Mouse (Mus musculus) heart, postnatal 14 days (tissue): ENCODE data around the gene Spon1. TPM values are rescaled to one million over a fixed set of nuclear protein-coding genes. Genes with fewer than 3 reads are reported as not detected.

Source experiments
- DNase-seq, 2 experiments: peaks; one replicate each; pipeline ENCODE4 v3.0.0; 2021 to 2022
- intact Hi-C: fragments of 180-260 bp; cut with DNase I; formaldehyde crosslinking; loops from one replicate; pipeline ENCODE4 v1.15.1; 2025
- total RNA-seq, 2 experiments: library from RNA; stranded (reverse); gene quantifications; 2 replicates each; pipeline ENCODE4 v1.2.3; 2021

Gene Spon1
- total RNA-seq, 2 experiments from 2014 or later, result 9.0 to 13.1 TPM

DNA sequence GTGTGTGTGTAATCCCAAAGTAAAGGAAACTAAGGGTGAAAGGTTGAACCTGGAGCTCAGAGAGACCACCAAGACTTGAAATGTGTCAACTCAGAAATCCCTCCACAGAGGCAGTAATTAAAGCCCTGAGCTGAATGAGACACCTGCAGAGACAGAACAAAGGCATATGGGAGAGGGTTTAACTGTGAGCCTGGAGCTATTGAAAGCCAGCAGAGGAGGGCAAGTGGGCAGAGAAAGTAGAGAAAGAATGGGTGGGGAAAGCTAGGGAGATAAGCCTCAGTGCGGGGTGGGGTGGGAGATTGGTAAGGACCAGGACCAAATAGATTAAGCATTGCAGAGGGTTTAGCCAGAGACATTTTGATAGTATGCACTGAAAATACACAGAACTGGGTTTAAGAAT, 60.7 kb downstream of the Spon1 start:
- DNase-seq, result no peak
- intact Hi-C loops, result no loop called here

DNA sequence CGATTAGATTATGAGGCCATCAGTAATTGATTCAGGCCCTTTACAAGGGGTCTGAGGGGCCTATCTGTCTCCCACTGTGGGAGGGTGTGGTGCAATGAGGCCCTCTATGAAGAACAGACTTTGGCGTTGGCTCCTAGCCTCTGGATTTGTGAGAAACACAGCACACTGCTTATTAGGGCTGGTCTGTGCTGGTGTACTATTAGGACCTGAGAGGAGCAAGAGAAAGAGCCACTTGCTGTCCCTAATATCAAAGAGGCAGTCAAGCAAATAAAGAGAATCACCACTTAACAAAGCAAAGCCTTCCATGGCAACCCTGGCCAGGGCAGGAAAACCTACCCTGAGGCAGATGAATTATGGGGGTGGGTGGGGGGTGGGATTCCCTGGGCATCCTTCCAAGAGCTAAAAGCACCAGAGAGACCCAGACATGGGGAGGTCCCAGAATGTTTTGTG, 62.3 kb downstream of the Spon1 start:
- no peak for DNase-seq
- intact Hi-C loops, result no loop called here

DNA sequence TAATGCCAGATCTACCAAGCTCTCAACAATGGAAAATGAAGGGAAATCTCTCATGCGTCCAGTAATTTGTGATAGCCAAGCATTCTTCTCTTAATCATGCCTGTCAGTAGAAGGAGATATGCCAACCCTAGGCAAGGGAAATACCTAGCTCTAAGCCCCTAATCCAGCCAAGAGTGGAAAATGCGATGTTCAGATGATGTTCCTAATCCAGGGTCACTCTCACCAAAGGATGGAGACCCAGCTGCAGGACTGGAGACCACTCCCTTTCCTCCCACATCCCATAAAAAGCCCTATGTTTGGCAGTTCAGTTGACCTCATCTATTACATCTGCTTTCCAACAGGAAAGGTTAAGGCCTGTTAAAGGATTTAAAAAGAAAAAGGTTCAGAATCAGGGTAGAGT, 62.8 kb downstream of the Spon1 start:
- no peak for DNase-seq
- intact Hi-C loops, result no loop called here

DNA sequence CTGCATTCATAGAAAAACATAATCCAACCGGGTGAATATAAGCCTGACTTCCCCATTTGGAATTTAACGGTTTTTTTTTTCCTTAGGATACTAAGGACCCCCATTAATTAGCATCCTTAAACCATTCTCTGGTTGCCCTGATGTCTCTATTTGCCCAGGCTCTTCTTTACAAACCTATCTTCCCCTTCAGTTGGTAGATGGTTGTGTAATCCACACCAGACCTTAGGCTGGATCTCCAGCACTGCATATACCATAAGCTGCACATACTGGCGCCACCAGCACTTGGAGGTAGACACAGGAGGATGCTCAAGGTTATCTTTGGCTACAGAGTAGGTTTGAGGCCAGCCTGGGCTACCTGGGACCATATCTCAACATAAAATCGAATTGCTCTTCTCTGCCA, 71.4 kb downstream of the Spon1 start:
- DNase-seq, result no peak
- intact Hi-C loops, result loop anchor here (10.0 kb wide), 1 partner anchor 762 kb away; no protein-coding TSS in a partner anchor

DNA sequence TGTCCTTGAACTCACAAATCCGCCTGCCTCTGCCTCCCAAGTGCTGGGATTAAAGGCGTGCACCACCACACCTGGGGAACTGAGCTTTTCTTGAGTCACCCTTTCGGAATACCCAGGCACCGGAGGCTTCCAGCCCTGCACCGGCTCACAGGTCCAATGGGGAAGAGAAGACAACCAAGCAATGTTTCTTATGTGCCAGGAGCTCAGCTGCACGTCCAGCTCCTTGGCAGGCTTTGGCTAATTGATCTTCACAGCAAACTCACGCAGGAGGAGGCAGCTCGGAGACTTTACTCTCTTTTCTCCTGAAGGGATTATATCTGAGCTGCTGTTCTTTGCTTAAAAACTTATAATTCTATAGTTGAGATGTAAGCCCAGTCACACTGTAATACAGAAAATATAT, 73.6 kb downstream of the Spon1 start:
- no peak for DNase-seq

DNA sequence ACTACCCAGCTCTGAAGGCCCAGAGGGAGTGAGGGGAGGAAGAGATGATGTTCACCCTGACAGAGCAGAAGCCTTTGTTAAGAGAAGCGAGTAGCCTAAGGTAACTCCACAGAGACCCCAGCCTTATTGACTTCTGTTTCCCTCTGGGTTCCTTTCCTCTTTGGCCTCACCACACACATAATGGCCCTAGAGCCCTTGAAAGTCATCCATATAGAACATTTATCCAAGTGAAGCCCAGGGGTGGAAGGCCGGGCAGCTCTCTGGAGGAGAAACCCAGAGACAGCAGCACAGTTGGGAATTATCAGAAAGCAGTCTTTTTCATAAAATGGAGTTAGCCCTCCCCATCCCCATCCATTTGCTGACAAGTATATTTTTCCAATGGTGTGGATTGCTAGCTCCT, 75.7 kb downstream of the Spon1 start:
- intact Hi-C loops, result no loop called here

More for the DNA sequence above, 73.6 kb downstream of the Spon1 start:
- intact Hi-C loops, result loop anchor here (10.0 kb wide), 1 partner anchor 765 kb away; no protein-coding TSS in a partner anchor

DNA sequence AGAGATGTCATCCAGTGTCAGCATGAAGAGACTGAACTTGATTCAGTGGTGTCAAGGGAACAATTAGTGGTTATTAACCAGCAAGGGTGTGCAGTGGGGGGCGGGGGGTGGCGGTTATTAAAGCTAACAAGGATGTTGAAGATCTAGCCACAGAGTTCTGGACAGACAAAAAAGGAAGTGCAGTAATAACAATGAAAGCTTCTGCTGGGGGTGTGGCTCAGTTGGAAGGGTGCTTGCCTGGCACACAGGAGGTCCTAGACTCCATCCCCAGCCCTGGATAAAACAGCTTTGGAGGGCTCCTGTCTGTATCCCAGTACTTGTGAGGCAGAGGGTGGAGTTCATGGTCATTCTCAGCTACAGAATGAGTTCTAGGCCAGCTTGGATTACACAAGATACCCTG, 77.4 kb downstream of the Spon1 start:
- intact Hi-C loops, result no loop called here
- DNase-seq, result no peak

More for the DNA sequence above, 75.7 kb downstream of the Spon1 start:
- no peak for DNase-seq

DNA sequence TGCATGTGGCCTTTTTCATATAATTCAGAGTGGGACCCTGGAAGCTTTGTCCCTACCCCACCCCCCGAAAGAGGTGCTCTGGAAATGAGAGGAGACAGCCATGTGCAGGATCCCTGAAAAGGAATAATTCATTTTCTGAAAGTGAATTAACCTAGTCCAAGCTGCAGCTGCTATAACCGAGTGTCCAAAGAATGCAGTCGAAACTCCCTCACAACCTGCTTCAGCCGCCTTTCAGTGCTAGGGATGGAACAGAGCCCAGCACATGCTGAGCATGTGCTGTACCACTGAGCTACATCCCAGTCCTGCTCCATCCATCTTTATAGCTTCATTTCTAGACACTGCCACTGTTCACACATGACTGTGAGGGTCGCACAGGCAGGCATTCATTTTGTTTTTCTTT, 79.4 kb downstream of the Spon1 start:
- no peak for DNase-seq
- intact Hi-C loops, result no loop called here

DNA sequence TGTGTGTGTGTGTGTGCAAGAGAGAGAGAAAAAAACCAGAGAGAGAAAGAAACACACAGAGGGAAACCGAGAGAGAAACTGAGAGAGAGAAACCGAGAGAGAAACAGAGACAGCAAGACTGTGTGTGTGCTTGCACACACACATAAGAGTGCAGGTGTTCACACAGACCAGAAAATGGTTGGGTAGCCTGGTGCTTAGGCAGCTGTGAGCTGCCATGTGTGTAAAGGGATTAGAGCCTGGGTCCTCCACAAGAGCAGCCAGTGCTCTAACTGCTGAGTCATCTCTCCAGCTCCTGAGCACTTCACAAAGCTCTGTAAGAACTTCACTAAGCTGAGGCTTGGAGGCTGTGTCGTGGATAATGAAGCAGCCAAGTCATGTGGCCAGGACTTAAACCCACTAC, 80.8 kb downstream of the Spon1 start:
- no peak for DNase-seq
- intact Hi-C loops, result no loop called here

DNA sequence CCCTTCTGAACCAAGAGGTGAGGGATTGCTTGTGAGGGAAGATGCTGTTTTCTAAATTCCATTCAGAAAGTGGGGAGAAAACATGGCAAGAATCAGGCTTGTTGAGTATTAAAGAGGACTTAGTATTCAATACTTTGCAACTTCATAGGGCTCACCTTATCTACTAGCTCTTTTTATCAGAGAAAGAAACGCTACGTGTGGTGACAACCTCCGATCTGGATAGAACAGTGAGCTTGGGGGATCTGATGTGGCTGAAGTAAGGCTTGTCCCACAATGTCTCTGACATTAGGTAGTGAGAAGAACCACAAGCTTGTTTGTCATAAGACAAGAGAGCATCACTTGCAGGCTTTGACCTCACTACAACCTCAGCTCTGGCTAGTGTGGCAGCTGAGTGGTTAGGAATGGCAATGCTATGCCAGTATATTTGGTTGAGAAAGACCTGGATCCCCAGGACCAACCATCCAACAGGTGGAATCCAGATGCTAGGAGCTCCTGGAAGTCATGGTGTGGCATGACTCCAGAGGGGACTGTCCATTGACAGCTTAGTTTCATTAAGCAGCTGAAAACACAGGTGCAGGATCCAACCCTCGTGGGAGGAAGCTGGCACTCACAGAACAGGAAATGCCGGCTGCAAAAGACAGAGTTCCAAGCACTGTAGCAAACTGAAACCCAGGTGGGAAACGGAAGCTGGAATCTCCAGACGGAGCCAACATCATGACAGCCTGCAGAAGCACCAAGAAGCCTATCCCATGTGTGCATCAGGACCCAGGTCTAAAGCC, 81.4 kb downstream of the Spon1 start:
- DNase-seq, result peak; percentile 10 to 18
- intact Hi-C loops, result no loop called here

DNA sequence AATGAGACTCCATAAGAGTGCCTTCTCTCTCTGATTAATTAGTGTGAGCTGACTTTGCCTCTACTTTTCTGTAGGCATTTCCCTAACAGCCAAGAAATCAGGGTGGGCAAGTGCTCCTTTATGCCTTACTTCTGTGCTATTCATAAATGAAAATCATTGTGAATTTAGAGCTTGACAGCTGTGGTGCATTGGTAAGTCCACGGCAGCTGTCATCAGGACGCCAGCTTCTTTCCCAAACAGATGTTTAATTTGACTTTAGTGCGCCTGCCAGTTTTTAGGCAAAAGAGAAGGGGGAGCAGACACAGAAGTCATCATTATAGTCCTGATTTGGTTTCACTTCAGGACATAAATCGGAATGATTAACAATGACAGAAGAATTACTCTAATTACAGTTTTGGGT, 84.6 kb downstream of the Spon1 start:
- intact Hi-C loops, result no loop called here
- DNase-seq, result no peak

DNA sequence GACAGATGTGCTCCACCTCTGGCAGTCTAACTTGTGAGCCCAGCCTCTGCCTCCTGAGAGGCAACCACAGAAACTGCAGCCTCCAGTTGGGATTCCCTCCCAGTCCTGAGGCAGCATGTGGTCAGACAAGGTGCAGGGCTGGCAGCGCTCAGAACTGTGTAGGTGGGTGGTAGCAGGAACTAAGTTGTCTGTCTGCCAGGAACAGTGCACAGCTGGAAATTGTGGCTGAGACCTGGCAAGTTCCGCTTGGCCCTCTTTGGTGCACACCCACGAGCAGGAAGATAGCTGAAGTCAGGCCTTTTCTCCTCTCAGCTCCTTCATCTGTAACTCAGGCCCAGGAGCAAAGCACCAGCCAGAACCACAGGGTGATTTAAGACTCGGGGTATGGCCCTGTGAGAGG, 89.6 kb downstream of the Spon1 start:
- intact Hi-C loops, result no loop called here

DNA sequence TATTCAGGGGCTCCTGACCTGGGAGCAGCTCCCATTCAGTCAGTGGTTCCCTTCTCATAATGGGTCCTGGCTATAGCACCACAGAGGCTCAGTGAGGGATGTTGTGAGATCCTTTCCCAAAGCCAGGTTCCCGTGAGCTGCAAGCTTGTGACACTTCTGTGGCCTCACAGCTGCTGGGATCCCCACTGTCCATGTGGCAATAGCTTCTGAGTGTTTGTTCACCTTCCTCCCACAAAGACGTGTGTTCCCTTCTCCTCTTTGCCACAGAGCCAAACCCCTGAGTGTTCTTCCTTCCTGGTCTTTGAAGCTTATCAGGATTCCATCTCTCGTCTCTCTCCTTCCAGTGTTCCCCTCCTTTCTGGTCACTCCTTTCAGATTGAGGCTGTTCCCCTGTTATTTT, 90.3 kb downstream of the Spon1 start:
- no peak for DNase-seq
- intact Hi-C loops, result no loop called here

More for the DNA sequence above, 89.6 kb downstream of the Spon1 start:
- peak in 1 of 2 experiments; percentile 10 for DNase-seq

DNA sequence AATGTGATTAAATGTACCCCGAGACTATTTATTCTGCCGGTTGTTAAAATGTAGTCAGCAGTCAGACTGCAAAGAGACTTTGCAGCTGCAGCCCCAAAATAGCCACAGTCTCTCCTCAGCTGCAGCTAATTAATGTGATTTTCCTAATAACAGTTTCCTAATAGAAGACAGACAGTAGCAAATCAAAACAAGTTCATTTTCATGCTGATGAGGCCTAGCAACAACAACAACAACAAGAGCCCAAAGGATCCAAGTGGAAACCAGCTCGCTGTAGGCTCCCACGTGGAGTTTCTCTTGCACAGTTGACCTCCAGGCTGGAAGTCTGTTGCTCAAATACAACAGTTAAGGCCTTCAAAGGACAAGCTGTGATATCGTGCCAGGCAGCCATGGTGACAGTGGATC, 93.7 kb downstream of the Spon1 start:
- no peak for DNase-seq
- intact Hi-C loops, result no loop called here

DNA sequence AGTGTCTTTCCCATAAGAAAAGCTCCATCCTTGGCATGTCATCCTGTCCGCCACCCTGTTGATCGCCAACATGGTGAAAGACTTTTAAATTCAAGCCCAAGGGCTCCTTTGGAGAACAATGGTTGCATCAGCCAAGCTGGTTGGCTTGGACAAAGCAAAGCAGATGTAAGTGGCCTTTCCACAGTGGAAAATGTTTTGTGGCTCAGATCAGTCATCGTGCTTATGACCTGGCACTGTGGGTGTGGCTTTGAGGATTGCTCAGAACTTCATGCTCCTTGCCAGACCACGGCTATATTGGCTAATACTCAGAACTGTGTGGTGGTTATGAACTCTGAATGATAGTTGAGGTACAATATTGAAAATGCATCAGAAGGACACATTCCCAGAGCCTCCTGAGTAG, 96.2 kb downstream of the Spon1 start:
- intact Hi-C loops, result no loop called here
- no peak for DNase-seq

DNA sequence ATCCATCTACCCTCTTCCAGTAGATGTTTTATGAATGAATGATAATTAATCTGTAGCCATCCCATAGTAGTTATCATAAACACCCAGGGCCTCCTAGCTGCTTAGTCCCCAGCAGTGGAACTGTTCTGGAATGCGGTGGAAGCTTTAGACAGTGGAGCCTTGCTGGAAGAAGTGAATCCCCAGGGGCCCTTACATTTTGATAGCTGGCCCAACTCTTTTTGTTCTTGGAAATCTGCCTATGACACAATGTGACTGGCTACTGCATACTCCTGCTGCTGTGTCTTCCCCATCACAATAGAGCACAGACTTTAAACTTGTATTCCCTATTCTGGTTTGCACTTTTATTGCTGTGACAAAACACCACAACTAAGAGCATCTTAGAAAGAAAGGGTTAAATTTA, 107.0 kb downstream of the Spon1 start:
- intact Hi-C loops, result no loop called here
- DNase-seq, result peak in 1 of 2 experiments; percentile 13

DNA sequence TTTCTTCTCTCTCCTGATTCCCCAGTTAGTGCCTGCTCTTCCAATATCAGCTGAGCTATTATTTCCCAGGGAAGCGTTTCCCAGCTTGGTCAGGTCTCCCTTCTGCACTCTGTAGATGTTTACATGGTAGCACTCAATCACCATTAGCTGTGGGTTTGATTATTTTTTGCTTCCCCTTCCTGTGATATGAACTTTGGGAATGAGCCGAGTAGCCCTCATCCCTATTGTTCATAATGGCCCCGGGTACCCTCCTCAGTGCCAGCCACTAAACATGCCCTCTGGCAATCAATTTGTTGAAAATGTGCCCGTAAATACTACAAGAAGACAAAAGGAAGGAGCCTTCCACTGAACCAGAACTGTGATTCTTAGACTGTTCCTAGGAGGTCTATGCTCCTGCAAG, 111.7 kb downstream of the Spon1 start:
- no peak for DNase-seq
- intact Hi-C loops, result no loop called here

DNA sequence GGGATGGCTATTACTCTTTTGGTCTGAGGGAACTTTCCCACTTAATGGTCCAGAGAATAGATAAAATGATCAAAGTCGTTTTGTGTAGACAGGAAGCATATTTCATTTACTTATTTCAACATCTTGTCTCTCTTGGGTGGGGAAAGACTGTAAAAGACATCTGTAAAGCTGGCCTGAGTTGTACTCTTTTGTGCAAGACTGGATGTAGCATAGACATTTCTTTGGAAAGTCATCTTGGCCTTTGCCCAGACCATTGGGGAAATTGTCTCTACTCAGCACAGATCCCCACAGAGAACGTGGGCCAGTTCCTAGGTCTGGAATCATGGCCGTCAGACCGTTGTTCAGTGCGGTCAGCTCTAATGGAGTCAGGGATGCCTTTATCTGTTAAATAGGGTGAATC, 112.1 kb downstream of the Spon1 start:
- no peak for DNase-seq
- intact Hi-C loops, result no loop called here

DNA sequence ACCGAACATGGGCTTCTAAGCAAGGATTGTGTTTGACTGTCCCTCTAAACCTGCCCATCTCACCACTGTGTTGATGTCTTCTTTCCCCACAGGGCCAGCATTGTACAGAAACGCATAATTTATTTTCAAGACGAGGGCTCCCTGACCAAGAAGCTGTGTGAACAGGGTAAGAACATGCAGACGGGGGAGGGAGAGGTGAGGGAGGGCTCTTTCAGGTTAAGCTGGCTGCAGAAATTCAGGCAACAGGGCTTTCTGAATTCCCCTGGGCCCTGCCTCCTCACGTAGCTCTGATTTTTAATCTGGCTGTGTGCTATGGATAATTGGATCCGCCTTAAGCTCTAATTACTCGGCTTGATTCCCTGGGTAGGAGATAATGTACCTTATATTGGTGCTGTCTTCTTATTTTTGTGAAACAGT, 113.3 kb downstream of the Spon1 start:
- intact Hi-C loops, result no loop called here
- no peak for DNase-seq

DNA sequence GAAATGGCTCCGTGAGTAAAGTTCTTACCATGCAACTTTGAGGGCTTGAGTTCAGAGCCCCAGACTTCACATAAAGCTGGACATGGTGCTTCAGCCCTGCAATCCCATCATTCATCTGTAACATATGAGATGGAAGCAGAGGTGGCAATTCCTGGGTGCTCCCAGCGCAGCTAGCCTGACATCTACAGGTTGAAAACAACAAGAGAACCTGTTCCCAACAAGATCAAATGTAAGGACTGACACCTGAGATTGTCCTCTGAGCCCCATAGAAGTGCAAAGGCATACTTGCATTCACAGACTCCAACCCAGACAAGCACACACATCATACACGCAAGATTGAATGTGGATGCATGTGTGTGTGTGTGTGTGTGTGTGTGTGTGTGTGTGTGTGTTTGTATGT, 114.2 kb downstream of the Spon1 start:
- intact Hi-C loops, result no loop called here
- DNase-seq, result no peak

DNA sequence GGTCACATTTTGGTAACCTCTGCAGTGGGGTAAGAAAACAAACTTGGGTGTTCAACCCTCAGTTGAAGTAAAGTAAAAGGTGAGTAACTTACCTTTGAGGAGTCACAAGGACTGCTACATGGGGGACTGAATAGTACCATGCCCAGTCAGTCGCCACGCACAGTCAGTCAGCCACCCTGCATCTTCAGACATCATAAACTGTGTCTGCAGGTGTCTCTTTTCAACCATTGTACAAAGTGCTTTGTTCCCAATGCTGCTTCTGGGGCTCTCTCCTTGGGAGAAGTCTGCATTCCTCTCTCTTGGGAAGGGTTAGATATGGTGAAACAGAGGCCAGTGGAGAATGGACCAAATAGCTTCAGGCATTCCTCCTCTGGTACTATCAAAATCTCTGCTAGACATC, 125.0 kb downstream of the Spon1 start:
- DNase-seq, result no peak
- intact Hi-C loops, result no loop called here

DNA sequence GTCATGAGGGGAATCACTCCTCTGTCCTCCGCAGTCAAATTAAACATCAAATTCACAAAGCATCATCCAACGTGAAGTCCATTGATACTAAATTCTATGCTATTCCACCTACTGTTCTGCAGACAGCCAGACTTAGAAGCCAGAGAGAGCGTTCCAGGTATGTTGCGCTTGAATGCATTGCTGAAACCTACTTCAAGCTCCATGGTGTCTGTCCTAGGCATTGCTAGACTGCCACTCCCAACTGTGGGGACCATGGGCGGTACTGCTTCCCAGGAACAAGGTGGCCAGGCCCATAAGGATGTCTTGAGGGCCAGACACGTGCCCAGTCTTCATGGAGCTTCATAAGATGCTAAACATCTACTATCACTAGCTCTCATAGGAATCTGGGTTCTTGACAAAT, 125.7 kb downstream of the Spon1 start:
- intact Hi-C loops, result no loop called here

More for the DNA sequence above, 125.7 kb downstream of the Spon1 start:
- no peak for DNase-seq
